Mouse (Mus musculus): Measurements from ENCODE around the gene Mgat3.

Mgat3 gene

GRCm38 (mm10) chr15:80182072-80182700, 8.7 kb downstream of the Mgat3 start:
- no peak for DNase-seq

DNA sequence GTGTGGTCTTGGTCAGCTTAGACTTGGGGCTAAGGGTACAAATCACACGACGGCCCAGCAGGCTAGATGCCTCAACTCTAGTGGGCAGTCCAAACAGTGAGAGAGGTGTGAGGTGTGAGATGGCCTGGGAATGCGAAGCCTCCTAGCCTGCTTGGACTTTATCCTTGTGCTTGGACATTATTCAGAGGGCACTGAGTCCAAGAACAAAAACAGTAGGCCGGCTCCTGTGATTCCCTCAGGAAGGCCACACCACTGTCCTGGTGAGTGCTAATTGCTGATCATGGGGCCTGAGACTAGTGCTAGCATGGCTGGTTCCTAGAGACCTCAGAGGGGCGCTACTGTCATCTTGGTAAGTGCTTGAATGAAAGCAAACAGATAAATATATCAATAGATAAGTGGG, 15.4 kb downstream of the Mgat3 start:
- no peak for DNase-seq

DNA sequence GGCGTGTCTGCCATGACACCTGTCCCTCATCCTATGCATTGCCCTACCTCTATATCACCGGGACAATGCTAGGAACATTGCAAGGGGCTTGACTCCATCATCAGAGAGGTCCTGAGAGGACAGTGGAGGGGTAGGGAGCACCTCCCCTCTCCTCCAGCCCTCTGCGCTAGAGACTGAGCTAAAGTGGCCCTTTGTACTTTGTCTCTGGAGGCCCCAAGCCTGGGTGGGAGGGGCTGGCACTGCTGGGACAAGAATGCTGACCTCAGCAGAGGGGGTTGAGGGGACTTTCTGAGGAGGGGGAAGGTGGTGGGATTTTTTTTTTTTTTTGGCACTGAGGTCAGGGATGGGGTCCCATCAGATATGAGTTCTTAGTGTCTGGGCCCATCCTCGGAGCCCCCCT, 16.6 kb downstream of the Mgat3 start:
- DNase-seq: no peak

DNA sequence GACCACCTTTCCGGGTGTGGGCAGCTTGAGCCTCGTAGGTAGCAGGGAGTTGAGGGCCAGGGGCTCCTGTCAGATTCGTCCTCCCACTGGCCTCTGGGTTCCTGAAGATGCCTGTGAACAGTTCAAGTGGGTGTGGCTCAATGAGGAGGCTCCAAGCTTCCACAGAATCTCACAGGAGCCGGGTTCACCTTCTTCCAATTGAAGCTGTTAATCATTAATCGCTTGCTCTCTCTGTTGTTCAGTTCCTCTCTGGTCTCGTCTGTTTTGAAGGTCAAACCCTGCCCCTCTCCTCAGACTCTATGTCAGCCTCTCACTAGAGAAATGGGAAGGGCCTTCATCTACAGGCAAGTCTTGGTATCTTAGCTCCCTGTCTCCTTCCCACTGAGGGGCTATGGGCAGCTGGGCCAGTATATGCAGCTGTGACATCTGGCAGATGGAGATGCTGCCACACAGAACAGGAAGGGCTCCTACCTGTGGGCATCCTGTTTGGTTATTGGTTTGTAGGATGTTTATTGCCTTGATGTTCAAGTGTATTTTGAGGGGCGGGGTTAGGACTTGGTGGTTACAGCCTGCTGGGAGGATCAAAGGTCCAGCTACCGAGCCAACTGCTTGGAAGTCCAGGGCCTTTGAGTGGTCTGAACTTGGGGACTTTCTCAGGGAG, 18.2 kb downstream of the Mgat3 start:
- no peak for DNase-seq

DNA sequence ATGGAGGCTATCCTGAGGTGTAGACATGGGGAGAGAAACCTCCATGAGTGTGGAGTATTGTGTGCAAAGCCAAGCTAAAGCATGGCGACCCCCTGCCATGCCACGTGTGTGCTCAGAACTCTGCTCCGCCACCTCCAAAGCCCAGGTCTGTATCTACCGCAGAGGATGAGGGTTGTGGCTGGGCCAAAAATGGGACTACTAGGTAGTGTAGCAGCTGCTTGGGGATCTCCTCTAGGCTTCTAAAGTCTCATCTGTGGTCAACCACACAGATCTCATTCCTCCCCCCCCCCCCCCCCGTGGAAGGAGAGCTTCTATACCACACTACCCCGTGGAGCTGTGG, 18.7 kb downstream of the Mgat3 start:
- no peak for DNase-seq

GRCm38 (mm10) chr15:80192847-80193246, 19.3 kb downstream of the Mgat3 start:
- DNase-seq: no peak

GRCm38 (mm10) chr15:80199556-80199955, 26.0 kb downstream of the Mgat3 start:
- no peak for DNase-seq

DNA sequence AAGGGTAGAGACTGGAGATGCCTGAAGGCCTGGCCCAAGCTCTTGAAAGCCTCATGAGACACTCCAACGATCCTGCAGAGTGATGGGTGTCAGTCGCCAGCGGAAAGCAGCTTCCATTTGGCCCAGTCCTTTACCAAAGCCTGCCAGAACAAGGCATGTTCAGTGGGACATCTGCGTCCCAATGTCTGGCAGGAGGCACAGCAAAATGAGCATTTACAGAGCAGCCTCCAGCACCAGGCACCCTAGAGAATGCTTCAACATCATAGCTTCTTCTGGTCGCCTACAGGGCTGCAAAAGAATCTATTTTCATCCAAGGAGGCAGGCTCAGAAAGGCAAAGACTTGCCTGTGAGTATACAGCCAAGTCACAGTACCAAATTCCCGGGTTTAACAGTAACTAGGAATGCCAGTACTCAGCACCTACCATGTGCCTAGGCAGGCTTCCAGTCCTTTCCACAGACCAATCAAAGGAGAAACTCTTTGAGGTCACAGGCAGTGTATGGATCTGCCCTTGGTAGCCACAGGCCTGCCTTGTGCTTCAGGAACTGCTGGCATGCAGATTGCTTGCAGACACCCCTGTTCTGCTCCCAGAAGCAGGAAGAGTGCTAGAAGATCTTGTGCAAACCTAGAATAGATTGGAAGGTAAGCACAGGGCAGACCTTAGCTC, 28.7 kb downstream of the Mgat3 start:
- DNase-seq: no peak

GRCm38 (mm10) chr15:80203406-80203805, 29.9 kb downstream of the Mgat3 start:
- DNase-seq: no peak

- DNase-seq: no peak
Observed at GRCm38 (mm10) chr15:80206057-80206565, 32.6 kb downstream of the Mgat3 start.

DNA sequence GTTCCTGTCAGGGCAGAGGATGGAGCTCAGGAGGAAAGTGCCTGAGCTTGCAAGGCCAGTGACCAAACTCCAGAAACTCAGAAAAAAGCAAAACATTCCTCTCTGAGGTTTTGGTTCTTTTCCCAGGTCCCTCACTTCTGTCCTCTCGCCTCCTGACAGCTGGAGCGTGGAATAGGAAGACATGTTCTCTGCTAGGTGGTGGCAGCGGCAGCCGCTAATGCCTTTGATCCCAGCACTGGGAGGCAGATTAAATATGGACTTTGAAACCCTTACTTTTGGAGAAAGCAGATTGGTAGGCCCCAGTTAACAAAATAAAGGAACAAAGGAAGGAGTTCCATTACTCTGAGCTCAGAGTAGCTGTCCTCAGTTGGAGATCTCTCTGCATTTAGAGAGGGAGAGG, 34.9 kb downstream of the Mgat3 start:
- DNase-seq: no peak

- no peak for DNase-seq
Observed at GRCm38 (mm10) chr15:80213688-80214087, 40.2 kb downstream of the Mgat3 start.

DNA sequence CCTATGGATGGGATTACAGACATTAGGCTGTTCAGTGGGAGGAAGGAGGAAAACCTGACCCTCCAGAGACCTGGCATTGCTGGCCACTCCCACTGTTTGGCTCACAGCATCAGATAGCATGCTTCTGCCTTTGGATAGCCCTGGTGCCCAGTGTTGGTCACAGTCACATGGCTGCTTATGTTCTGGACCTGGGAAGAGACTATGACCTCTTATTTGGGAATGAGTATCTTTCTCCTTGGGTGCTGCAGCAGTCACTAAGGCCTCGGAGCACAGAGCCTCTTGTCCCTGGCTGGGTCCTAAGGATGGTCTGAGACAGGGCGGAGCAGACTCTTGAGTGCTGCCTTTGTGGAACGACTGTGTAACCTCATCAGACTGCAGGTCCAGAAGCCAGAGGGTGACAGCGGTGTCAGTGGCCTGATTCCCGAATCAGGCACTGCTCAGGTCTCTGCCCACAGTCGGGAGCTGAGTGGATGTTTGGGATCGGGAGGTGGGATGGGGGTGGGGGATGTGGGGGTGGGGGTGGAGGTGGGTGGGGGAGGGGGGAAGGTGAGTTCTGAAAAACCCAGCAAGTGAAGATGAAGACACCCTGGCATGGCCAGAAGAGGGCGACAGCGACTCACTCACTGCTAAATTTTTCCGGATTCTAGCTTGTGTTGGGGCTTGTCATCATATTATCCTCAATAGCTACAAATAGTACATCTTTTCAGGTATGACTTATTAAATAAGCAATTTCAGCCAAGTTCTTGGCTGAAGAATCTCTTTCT, 42.4 kb downstream of the Mgat3 start:
- peak in 1 of 2 experiments; percentile 21 for DNase-seq

GRCm38 (mm10) chr15:80216480-80216820, 42.9 kb downstream of the Mgat3 start:
- DNase-seq: no peak

- DNase-seq: no peak
Observed at GRCm38 (mm10) chr15:80217476-80217875, 44.0 kb downstream of the Mgat3 start.

- DNase-seq: peak in 1 of 2 experiments; percentile 21
Observed at GRCm38 (mm10) chr15:80219211-80219610, 45.7 kb downstream of the Mgat3 start.

GRCm38 (mm10) chr15:80219705-80220657, 46.5 kb downstream of the Mgat3 start:
- no peak for DNase-seq

DNA sequence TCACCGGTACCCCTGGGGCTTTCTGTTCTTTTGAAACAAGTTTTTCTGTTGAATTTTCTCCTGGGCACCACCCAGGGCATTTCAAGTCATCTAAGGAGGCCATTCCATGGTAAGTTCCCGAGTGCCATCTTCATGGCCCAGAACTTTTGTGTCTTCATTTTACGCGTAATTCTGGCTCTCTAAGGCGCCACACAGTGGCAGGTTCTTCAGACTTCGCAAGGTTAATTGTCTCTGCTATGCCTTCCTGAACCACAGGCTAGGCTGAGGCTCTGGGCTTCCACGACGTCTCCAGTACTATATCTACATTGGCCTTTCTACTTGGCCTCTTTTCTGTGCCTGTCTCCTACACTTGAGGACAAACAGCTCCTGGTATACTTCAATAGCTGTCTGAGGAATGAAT, 47.5 kb downstream of the Mgat3 start:
- DNase-seq: no peak

GRCm38 (mm10) chr15:80223751-80224150, 50.2 kb downstream of the Mgat3 start:
- DNase-seq: no peak

DNA sequence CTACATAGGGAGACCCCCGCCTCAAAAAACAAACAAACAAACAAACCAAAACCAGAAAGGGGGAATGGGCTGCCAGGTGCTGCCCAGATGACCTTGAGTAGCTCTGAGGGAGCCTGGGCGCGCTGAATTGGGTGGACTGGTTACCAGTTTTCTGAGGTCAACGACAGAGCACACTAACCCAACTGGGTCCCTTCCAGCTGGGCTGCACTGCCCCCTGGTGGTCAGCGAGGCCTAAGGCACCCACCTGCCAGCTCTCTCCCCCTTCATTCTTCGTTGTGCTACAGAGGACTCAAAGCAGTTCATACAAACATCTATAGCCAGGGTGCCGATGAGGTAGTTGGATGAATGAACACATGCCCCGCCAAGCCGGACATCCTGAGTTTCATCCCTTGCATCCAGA, 51.7 kb downstream of the Mgat3 start:
- DNase-seq: peak; percentile 56 to 74

DNA sequence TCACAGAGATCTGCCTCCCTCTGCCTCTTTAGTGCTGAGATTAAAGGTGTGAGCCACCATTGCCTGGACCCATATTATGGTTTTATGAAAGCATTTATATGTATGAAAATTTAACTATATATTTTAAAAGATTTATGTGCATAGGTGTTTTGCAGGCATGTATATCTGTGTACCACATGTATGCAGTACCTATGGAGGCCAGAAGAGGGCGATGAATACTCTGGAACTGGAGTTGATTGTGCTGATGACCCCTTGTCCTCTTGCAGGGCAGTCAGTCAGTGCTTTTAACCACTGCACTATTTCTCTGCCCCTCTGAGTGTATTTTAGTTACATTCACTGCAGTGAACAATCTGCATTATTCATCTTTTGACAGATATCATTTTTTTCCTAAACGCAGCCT, 52.3 kb downstream of the Mgat3 start:
- DNase-seq: peak; percentile 31 to 65

GRCm38 (mm10) chr15:80228071-80228800, 54.7 kb downstream of the Mgat3 start:
- no peak for DNase-seq

All from lung, adult 18-20 months (tissue).